Mouse (Mus musculus): ENCODE measurements at regions not wholly inside any gene's neighbourhood (a gene's known extent, or its start where the extent isn't known, plus 50 kb on each side); places are given as distances from the start of the nearest gene placed in this dataset.

DNA sequence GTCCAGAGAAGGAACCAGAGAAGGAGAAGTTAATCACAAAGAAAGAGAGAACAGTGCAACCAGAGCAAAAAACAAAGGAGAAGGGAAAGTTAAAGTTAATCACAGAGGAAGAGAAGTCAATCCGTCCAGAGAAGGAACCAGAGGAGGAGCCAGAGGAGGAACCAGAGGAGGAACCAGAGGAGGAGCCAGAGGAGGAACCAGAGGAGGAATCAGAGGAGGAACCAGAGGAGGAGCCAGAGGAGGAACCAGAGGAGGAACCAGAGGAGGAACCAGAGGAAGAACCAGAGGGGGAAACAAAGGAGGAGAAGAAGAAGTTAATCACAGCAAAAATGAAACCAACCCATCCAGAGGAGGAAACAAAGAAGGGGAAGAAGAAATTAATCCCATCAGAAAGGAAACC, 57.2 kb upstream of the Sipa1l3 start:
- no peak for TF ChIP-seq POLR2A (IDR thresholded peaks at IDR 0.05; ENCODE audit: insufficient read length, low read depth)
- TF ChIP-seq MAX (IDR thresholded peaks at IDR 0.05; ENCODE audit: low read depth), result no peak
- TF ChIP-seq USF1 (IDR thresholded peaks at IDR 0.05; ENCODE audit: low read depth), result no peak
- no peak for TF ChIP-seq POLR2AphosphoS2 (IDR thresholded peaks at IDR 0.05; ENCODE audit: insufficient read length, low read depth)
- TF ChIP-seq CEBPB (IDR thresholded peaks at IDR 0.05; ENCODE audit: insufficient read depth, poor library complexity, severe bottlenecking), result no peak
- TF ChIP-seq REST (IDR thresholded peaks at IDR 0.05; ENCODE audit: insufficient read depth, insufficient read length), result no peak
- TF ChIP-seq E2F4 (IDR thresholded peaks at IDR 0.05; ENCODE audit: insufficient read depth), result no peak
- TF ChIP-seq TCF3 (IDR thresholded peaks at IDR 0.05; ENCODE audit: insufficient read length, low read depth), result no peak

All from myocyte (in vitro differentiated cells).